Mouse (Mus musculus) telencephalon, adult 2 months (tissue): ENCODE measurements at regions not wholly inside any gene's neighbourhood (a gene's known extent, or its start where the extent isn't known, plus 50 kb on each side); places are given as distances from the start of the nearest gene placed in this dataset.

Source experiments
- DNase-seq: peaks from one replicate; pipeline ENCODE4 v3.0.0-alpha.2; 2011; ENCODE audit warnings: low read depth, low spot score

DNA sequence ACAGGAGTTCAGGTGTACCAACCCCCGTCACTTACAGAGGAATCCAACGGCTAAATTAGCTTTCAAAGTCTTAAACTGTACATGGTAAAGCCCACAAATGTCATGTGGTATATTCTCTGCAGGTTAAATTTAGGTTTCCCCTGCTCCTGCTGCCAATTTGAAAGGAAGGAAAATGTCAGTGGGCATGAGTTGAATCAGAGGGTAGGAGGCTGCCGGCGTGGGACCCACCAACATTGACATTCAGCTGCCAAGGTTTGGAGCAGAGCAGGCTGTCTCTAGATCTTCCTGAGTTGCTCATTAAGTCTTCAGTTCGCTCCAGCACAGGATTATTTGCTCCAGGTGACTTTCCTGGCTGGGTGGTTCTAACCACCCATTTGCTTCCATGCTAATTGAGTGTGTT is 532.1 kb downstream of the Tmem114 start:
- DNase-seq = peak; percentile 38

GRCm38 (mm10) chr16:7863406-7863805 is 561.5 kb downstream of the Tmem114 start:
- no peak for DNase-seq

- peak; percentile 50 for DNase-seq
Observed at GRCm38 (mm10) chr16:7839139-7839538, 585.8 kb downstream of the Tmem114 start.

DNA sequence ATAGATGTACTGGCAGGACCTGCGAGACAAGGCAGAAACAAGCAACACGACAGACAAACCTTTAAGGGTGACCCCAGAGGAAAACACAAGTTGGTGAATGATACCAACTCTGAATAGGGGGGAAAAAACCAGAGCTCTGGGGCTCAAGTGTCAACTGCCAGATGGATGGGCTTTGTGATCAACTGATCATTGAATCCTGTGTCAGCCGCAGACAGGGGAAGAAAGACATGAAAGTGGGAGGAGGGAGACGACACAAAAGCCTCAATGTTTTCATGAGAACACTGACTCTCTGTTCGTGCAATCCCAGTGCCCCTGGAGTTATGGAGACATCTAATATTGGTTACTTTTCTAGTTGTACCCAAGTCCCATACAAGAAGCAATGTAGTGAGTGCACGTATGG is 593.8 kb downstream of the Tmem114 start:
- peak; percentile 61 for DNase-seq

- no peak for DNase-seq
Observed at GRCm38 (mm10) chr16:7829939-7830650, 594.8 kb downstream of the Tmem114 start.

DNA sequence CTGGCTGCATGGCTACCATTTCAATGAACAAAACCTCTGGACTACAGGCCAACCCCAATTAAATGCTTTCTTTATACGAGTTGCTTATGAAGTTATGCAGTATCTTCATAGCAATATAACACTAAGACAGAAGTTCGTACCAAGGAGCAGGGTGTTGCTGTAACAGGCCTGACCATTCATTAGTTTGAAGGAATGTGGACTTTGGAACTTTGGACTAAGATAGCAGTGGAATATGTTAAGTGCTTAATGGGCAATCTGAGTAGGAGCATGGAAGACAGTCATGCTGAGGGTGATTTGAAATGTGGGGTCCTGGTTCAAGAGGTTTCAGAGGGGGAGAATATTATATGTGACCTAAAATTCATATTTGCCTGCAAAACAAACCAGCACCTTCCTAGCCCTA is 623.8 kb downstream of the Tmem114 start:
- DNase-seq = no peak

- no peak for DNase-seq
Observed at GRCm38 (mm10) chr16:7797176-7797786, 627.7 kb downstream of the Tmem114 start.

GRCm38 (mm10) chr16:7795561-7795960 is 629.4 kb downstream of the Tmem114 start:
- no peak for DNase-seq

DNA sequence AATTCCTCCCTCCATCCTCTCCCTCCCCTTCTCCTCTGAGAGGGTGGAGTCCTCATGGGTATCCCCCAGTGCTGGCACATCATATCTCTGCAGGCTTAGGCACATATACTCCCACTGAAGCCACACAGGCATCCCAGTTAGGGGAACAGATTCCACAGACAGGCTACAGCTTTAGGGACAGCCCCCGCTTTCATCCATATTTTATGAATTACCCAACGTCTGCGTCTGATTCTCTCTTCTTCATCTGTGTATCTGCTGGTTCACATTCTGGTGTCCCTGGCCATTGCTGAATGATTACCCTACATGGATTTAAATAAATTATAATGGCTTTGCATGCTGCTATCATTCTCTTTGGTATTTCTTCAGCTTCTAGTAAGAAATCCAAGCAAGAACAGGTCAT is 632.4 kb downstream of the Tmem114 start:
- no peak for DNase-seq

GRCm38 (mm10) chr16:7790260-7790659 is 634.7 kb downstream of the Tmem114 start:
- peak; percentile 40 for DNase-seq

- DNase-seq = peak; percentile 63
Observed at GRCm38 (mm10) chr16:7788209-7788608, 636.7 kb downstream of the Tmem114 start.

DNA sequence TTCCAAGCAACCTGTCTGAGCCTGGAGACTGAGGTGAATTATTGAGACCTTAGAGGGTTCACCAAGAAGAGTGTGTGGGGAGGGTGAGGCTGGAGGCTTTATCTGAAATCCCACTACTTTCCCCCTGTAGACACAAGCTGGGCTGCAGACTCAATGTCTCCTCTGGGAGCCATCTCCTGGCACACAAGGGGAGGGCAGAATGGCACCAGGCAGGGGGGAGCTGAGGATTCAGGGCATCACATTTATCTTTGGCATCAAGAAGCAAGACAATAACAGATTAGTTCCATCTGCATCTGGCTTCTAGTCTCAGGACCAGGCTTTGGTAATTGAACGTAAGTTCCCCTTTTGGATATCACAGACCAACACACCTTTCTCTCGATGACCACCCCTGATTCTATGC is 643.4 kb downstream of the Tmem114 start:
- DNase-seq = no peak

DNA sequence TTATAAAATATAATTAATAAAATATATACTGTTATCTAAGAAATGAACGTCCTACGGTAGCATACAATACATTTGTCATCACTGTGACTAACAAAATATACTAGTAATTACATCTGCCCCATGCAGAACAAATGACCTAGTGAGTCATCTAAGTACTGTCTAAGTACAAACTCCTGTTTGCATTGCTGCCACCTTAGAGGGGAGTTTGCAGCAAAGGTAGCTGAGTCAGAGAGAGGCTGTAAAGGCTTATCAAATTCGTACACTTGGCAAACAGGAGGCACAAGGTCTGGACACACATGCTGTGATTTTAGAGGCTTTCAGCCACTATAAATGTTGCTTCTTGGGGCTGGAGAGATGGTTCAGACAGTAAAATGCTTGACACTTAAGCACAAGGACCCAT is 649.3 kb downstream of the Tmem114 start:
- no peak for DNase-seq

GRCm38 (mm10) chr16:7768433-7768832 is 656.5 kb downstream of the Tmem114 start:
- no peak for DNase-seq

- DNase-seq = no peak
Observed at GRCm38 (mm10) chr16:7767691-7768090, 657.2 kb downstream of the Tmem114 start.

DNA sequence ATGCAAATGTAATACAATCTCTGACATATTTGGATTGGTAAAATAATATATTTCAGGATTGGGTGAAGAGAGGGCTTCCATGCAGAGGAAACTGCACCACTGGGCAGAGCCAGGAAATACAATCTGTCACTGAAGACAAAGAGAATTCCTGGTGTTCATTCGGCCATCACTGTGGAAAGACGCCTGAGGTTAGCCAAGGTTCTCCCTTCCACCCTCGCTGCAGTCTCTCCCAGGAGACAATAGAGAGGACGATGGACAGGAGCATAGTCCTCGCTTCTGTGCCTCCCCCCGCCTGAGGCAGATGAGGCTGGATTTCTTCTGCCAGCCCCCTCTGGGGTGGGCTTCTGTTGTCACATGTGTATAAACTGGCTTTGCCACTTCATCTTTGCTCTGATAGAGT is 660.6 kb downstream of the Tmem114 start:
- DNase-seq = no peak

- DNase-seq = no peak
Observed at GRCm38 (mm10) chr16:7728186-7728585, 696.8 kb downstream of the Tmem114 start.

GRCm38 (mm10) chr16:7725225-7725624 is 699.7 kb downstream of the Tmem114 start:
- no peak for DNase-seq

DNA sequence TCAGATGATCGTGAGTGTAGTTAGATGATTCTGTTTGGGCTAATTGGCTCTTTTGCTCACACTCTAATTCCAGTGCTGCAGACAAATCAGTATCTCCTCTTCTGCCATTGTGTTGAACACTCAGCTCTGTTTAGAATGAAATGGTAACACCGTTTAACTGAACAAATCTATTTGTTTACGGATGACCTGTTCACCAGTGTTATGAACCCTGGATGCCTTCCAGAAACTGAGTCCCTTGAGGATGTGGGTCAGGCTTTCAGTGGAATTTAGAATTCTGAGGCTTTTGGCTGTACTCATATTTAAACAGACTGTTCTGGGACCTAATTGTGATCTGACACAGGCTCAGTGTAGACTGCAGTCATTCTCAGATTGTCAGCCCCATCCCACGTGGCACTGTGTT is 723.5 kb downstream of the Tmem114 start:
- no peak for DNase-seq

- DNase-seq = no peak
Observed at GRCm38 (mm10) chr16:7685484-7685883, 739.5 kb downstream of the Tmem114 start.

DNA sequence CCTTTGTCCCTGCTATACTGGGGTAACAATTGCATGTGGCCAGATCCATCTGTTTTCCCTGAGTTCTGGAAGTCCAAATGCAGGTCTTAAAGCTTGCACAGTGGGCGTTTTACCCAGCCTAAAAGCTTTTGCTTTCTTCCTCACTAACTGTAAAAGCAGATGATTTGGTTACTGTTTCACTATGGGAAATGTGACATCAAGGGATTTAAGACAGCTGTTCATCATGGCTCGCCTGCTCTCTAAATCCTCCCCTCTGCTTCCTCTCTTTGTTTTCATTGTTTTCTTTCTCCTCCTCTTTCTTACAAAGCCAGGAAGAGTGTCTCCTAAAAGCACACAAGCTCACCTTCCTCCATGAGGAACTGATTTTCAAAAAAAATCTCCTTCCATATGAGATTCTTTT is 758.8 kb downstream of the Tmem114 start:
- no peak for DNase-seq

GRCm38 (mm10) chr16:7658133-7658532 is 766.8 kb downstream of the Tmem114 start:
- DNase-seq = no peak

GRCm38 (mm10) chr16:7654451-7654850 is 770.5 kb downstream of the Tmem114 start:
- DNase-seq = no peak

DNA sequence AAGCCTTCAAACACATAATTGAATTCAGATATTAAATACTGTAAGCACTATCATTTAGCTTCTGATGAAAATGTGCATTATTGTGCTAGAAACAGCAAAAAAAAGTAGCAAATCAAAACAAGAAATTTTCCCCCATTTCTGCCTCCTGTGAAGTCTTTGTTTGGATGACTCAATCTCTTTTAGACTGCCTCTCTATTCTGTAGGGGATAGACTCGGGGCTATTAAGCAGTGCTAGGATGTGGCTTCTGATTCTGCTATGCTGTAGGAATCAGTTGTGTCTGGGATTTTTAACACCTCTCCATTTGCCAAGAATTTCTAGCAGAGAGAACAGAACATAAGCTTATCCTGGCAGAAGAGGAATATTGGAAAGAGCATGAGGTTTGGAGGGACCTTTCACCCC is 775.2 kb downstream of the Tmem114 start:
- DNase-seq = no peak
